Mouse (Mus musculus) lung, postnatal 0 days (tissue): ENCODE measurements around the gene Cdk5rap2.

ENCODE experiments used
- CTCF ChIP-seq: IDR thresholded peaks from 2 replicates; pipeline ENCODE4 v1.5.1; 2016; ENCODE audit warnings: antibody characterized with exemption, mild to moderate bottlenecking
- EP300 ChIP-seq: IDR thresholded peaks from 2 replicates; pipeline ENCODE4 v1.6.1; 2016; ENCODE audit warnings: antibody characterized with exemption, mild to moderate bottlenecking, control low read depth

- TF ChIP-seq CTCF, result no peak
- no peak for TF ChIP-seq EP300
Observed at GRCm38 (mm10) chr4:70278057-70278456, 132.2 kb downstream of the Cdk5rap2 start.
